Mouse (Mus musculus) G1E (cell line): ENCODE measurements around the gene Akap3. TPM values are rescaled to one million over a fixed set of nuclear protein-coding genes. Genes with fewer than 3 reads are reported as not detected.

Experiments
- ATAC-seq: 2 replicates; pipeline ENCODE4 v1.8.0; 2016; ENCODE audit warnings: mild to moderate bottlenecking; ENCODE audit not compliant: insufficient number of reproducible peaks, poor library complexity, low FRiP score, severe bottlenecking; ENCODE audit errors: extremely low read depth
- DNase-seq: peaks from one replicate; pipeline ENCODE4 v3.0.0; 2012; ENCODE audit warnings: low spot score
- H3K27me3 ChIP-seq: 2 replicates; pipeline ENCODE4 v1.6.1; 2012; ENCODE audit warnings: mild to moderate bottlenecking, low read length, inconsistent platforms; ENCODE audit not compliant: insufficient read depth
- H3K36me3 ChIP-seq: replicated peaks from 2 replicates; pipeline ENCODE3; 2012; ENCODE audit warnings: mild to moderate bottlenecking, inconsistent platforms
- H3K4me1 ChIP-seq: 2 replicates; pipeline ENCODE4 v1.6.1; 2012; ENCODE audit warnings: low read depth, low read length, inconsistent platforms, mixed read lengths; ENCODE audit not compliant: insufficient read depth
- H3K4me3 ChIP-seq: 2 replicates; pipeline ENCODE4 v1.5.1; 2012; ENCODE audit warnings: low read depth, mild to moderate bottlenecking, inconsistent platforms, low read length, moderate library complexity, mixed read lengths
- H3K9me3 ChIP-seq: replicated peaks from 2 replicates; pipeline ENCODE4 v1.6.1; 2012; ENCODE audit warnings: inconsistent platforms
- CTCF ChIP-seq: IDR thresholded peaks from 2 replicates; pipeline ENCODE4 v1.5.1; 2012; ENCODE audit warnings: low read depth, low read length, inconsistent platforms, mixed read lengths
- GATA1 ChIP-seq: IDR thresholded peaks from 2 replicates; pipeline ENCODE4 v1.6.1; 2012; ENCODE audit warnings: borderline replicate concordance, low read length, inconsistent platforms, mixed read lengths
- GATA2 ChIP-seq: IDR thresholded peaks from 2 replicates; pipeline ENCODE4 v1.6.1; 2012; ENCODE audit warnings: low read depth, low read length, inconsistent platforms, borderline replicate concordance
- POLR2AphosphoS5 ChIP-seq: IDR thresholded peaks from 2 replicates; pipeline ENCODE4 v1.6.1; 2012; ENCODE audit warnings: low read depth, low read length, inconsistent platforms; ENCODE audit not compliant: insufficient replicate concordance
- TAL1 ChIP-seq: conservative IDR thresholded peaks from 2 replicates; pipeline ENCODE4 v1.6.1; 2012; ENCODE audit warnings: low read depth, low read length, inconsistent platforms, mixed read lengths
- polyA plus RNA-seq: library from polyadenylated mRNA; stranded (reverse); fragments of >175 nt; gene quantifications from 2 replicates; pipeline ENCODE4 v1.2.3, GENCODE M21; 2012
- total RNA-seq, 2 experiments: library from RNA; stranded (forward) in 1 of 2; stranded (reverse) in 1 of 2; fragments of 200-1000 nt in 1 of 2; fragments of >200 nt in 1 of 2; fragmentation: Nextera tagmentation in 1 of 2; gene quantifications; 2 replicates each; pipeline ENCODE4 v1.2.3; 2014 to 2017

Gene Akap3
- total and polyA plus RNA-seq, 3 experiments = 0.16 TPM; not detected in 2

DNA sequence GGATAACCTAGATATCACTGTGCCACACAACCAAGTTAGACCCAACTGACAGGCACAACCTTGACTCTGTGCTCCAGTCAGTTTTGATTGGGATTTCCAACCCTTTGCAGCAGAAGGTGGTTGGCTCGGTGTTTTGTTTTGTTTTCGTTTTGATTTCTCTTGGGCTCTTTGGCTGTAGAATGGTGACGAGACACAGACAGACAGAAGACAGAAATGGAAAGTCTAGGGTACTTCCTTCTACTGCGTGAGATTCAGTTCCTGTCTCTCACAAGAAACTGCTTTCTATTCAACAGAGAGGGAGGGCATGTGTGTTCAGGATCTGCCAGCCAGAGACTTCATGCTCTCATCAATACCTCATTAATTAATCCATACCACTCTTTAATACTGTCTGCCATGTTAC lies 57.8 kb downstream of the Akap3 start:
- DNase-seq (no peak), ATAC-seq (no peak)
- Histone ChIP-seq H3K4me1 (no peaks in the 10 kb centered on the region), H3K9me3 (no peaks in the 10 kb centered on the region), H3K4me3 (no peak overlapping the region), H3K27me3 (no peaks in the 10 kb centered on the region), H3K36me3 (no peaks in the 10 kb centered on the region)
- TF ChIP-seq TAL1 = no peak
- no peak for TF ChIP-seq POLR2AphosphoS5
- no peak for TF ChIP-seq CTCF
- no peak for TF ChIP-seq GATA1
- TF ChIP-seq GATA2 = no peak

DNA sequence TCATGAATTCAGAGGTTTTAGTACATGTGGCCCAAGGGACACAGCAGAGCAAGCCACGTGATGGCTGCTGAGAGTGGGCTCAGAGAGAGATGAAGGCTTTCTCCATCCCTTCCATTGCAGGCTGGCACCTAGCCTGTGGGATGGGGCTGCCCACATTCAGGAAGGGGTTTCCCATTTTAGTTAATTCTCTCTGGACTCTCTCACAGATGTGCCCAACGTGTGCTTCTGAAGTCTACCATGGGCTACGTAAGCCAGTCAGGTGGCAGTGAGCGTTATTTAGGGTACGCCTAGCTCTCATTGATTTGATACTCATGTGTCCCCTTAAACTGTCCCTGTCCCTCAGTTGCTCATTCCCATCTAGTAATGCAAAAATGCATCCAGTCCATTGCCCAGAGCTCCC lies 62.0 kb downstream of the Akap3 start:
- no peak for TF ChIP-seq POLR2AphosphoS5
- TF ChIP-seq GATA1 = no peak
- no peak for TF ChIP-seq GATA2
- TF ChIP-seq TAL1 = no peak
- no peak for TF ChIP-seq CTCF
- H3K9me3 ChIP-seq = no peaks in the 10 kb centered on the region
- DNase-seq (no peak), ATAC-seq (no peak)
- peaks cover 1% of the 10 kb centered on the region for H3K36me3 ChIP-seq
- no peak overlapping the region for H3K4me3 ChIP-seq
- H3K27me3 ChIP-seq = no peaks in the 10 kb centered on the region
- no peaks in the 10 kb centered on the region for H3K4me1 ChIP-seq

DNA sequence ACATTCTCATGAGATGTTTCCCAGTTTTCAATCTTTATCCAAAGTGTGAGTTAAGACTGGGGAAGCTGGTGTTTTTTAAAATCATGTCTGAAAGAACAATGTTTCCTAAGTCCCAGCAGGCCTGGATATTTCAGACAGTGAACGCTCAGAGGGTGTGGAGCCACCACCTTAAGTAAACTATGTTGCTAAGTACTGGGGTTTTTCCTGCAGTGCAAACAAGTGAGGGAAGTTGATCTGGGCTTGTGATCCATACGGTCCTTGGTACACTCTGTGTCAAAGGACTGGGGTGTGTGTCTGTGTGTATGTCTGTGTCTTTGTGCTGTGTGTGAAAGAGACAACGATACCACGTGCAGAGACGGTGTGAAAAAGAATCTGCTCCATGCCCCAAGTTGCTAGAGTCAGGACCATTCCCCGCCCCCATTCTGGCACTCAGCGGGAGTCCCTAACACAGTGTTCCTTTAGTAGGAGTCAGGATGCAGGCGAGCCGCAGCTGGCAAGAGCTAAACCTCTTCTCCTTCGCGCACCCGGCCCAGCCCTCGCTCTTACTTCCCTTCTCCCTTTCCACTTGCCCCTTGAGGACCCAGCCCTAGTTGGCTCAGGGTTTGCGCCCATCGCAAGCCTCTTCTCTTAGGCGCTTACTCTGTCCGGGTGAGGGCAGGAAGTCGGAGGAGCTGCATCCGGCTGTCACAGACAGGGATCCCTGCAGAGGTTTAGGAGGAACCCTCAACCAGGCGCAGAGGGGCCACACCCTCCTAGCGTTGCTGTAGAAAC lies 68.4 kb downstream of the Akap3 start, which contains the start of gene Dyrk4:
Gene Dyrk4 (minus strand): TSS at position 729 of the 771 bp plus-strand sequence.
- TF ChIP-seq CTCF (no peak), TAL1 (no peak), GATA2 (no peak), POLR2AphosphoS5 (no peak), GATA1 (no peak)
- Histone ChIP-seq H3K4me3 (no peak within 1 kb of the TSS), H3K4me1 (no peaks in the 10 kb centered on the region), H3K9me3 (no peaks in the 10 kb centered on the region), H3K27me3 (no peaks in the 10 kb centered on the region), H3K36me3 (peaks cover 61% of the 10 kb centered on the region)
- DNase-seq (no peak), ATAC-seq (no peak; the same call in 1 of the 2 replicates)

Other genes starting within 250 kb of the Akap3 start
- gene Kcna1, start 206.7 kb upstream of the Akap3 start, total RNA-seq (2014; fragmentation: Nextera tagmentation) = not detected in 2 replicates
- gene Kcna1, start 206.7 kb upstream of the Akap3 start, total RNA-seq (2017) = 0.05 and 0.12 TPM in 2 replicates
- gene Kcna1, start 206.7 kb upstream of the Akap3 start, polyA plus RNA-seq = not detected in 2 replicates
- gene Kcna6, start 112.4 kb upstream of the Akap3 start, total RNA-seq (2014; fragmentation: Nextera tagmentation) = not detected in 2 replicates
- gene Kcna6, start 112.4 kb upstream of the Akap3 start, total RNA-seq (2017) = 0.06 and 0.16 TPM in 2 replicates
- gene Kcna6, start 112.4 kb upstream of the Akap3 start, polyA plus RNA-seq = not detected in 2 replicates
- gene Ndufa9, start 4.0 kb upstream of the Akap3 start, total RNA-seq (2014; fragmentation: Nextera tagmentation) = 45.5 and 58.8 TPM in 2 replicates
- 138 and 139 TPM in 2 replicates for gene Ndufa9, start 4.0 kb upstream of the Akap3 start, total RNA-seq (2017)
- gene Ndufa9, start 4.0 kb upstream of the Akap3 start, polyA plus RNA-seq = 4.7 and 5.5 TPM in 2 replicates
- not detected in 2 replicates for gene Dyrk4, start 68.7 kb downstream of the Akap3 start, total RNA-seq (2014; fragmentation: Nextera tagmentation)
- gene Dyrk4, start 68.7 kb downstream of the Akap3 start, total RNA-seq (2017) = not detected in 2 replicates
- gene Dyrk4, start 68.7 kb downstream of the Akap3 start, polyA plus RNA-seq = not detected in 2 replicates
- gene Rad51ap1, start 86.5 kb downstream of the Akap3 start, total RNA-seq (2014; fragmentation: Nextera tagmentation) = 75.9 and 77.4 TPM in 2 replicates
- gene Rad51ap1, start 86.5 kb downstream of the Akap3 start, total RNA-seq (2017) = 180 and 187 TPM in 2 replicates
- gene Rad51ap1, start 86.5 kb downstream of the Akap3 start, polyA plus RNA-seq = 41.8 and 50.2 TPM in 2 replicates
- 27.3 and 36.3 TPM in 2 replicates for gene D6Wsu163e, start 86.9 kb downstream of the Akap3 start, total RNA-seq (2014; fragmentation: Nextera tagmentation)
- gene D6Wsu163e, start 86.9 kb downstream of the Akap3 start, total RNA-seq (2017) = 61.2 and 65.9 TPM in 2 replicates
- 3.3 and 4.0 TPM in 2 replicates for gene D6Wsu163e, start 86.9 kb downstream of the Akap3 start, polyA plus RNA-seq
- not detected in 2 replicates for gene Fgf6, start 162.5 kb downstream of the Akap3 start, total RNA-seq (2014; fragmentation: Nextera tagmentation)
- gene Fgf6, start 162.5 kb downstream of the Akap3 start, total RNA-seq (2017) = 0.05 and 0.06 TPM in 2 replicates
- gene Fgf6, start 162.5 kb downstream of the Akap3 start, polyA plus RNA-seq = not detected in 2 replicates
- gene Fgf23, start 219.8 kb downstream of the Akap3 start, total RNA-seq (2014; fragmentation: Nextera tagmentation) = not detected in 2 replicates
- gene Fgf23, start 219.8 kb downstream of the Akap3 start, total RNA-seq (2017) = 0.12 and 0.22 TPM in 2 replicates
- not detected in 2 replicates for gene Fgf23, start 219.8 kb downstream of the Akap3 start, polyA plus RNA-seq